Mouse (Mus musculus) layer of hippocampus, adult 18-20 months (tissue): ENCODE measurements around the gene Olfr1045. TPM values are rescaled to one million over a fixed set of nuclear protein-coding genes. Genes with fewer than 3 reads are reported as not detected.
"Not testable (repeated sequence)": the region's sequence is repeated elsewhere in the genome, so short reads cannot be mapped to it uniquely, and the experiment has no call there.

Experiments used
- DNase-seq, 2 experiments: peaks; one replicate each; pipeline ENCODE4 v3.0.0; 2022; ENCODE audit warnings: low spot score in 2 of 2
- long read RNA-seq: library from polyadenylated mRNA; stranded (forward); transcript quantifications from one replicate; pipeline ENCODE4 v2.0.0, GENCODE M21; 2021
- total RNA-seq, 2 experiments: library from RNA; stranded (reverse); gene quantifications; 2 replicates each; pipeline ENCODE4 v1.2.3; 2021

Gene Olfr1045
- not detected for total RNA-seq
- long read RNA-seq, result 0 reads

DNA sequence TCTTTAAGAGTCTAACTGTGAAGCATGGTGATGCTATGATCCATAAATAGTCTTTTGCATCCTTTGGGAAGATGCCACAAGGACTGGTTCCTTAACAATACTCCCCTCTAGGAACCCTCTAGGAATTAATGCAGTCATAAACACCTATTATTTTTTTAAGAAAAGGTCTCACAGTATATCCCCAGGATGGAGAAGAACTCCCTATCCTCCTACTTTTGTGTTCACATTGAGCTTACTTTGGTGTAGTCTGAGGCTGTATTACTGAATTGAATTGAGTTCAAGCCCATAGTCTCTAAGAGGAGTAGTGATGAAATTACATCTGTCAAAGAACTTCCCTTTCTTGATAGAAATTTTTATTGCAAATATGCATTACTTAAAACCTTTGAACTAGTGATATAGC lies at the start of gene Olfr1045:
Gene Olfr1045 (minus strand): TSS at position 101 of the 400 bp plus-strand sequence.
- DNase-seq, result no peak

DNA sequence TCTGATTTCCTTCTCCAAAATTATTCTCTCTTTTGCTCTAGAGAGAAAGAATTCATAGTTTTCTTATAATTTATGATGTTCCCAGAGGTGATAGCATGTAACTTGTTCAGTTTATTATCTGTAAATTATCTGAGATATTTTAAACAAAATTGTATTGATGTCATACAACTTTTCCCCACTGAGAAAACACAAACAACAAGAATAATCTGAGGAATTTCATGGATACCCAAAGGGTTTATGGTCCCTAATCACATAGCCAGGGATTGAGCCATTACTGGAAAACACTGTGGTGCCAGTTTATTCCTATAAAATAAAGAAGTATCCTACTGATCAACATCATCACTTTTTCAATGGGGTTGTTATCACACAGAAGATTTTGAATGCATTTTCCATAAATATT lies 37.4 kb upstream of the Olfr1045 start, which contains the start of gene Olfr1048:
Gene Olfr1048 (minus strand): TSS at position 101 of the 400 bp plus-strand sequence.
- DNase-seq, result no peak

DNA sequence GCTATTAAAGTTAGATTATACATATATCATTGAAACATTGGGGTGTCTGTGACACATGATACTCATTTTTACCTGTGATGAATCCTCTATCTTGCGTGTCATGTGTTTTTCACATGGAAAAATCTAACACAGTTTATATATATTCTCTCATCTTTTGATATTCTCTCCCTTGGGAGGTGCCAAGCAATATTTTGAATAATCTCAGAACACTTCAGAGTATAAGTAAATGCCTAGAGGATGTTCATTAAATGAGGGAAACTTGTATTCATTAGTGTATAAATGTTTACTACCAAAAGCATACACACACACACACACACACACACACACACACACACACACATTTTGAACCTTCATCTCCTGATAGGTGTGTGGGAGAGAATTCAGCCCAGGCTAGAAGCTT lies 28.5 kb upstream of the Olfr1045 start, which contains the start of gene Olfr1047:
Gene Olfr1047 (minus strand): TSS at position 101 of the 400 bp plus-strand sequence.
- DNase-seq, result no peak

DNA sequence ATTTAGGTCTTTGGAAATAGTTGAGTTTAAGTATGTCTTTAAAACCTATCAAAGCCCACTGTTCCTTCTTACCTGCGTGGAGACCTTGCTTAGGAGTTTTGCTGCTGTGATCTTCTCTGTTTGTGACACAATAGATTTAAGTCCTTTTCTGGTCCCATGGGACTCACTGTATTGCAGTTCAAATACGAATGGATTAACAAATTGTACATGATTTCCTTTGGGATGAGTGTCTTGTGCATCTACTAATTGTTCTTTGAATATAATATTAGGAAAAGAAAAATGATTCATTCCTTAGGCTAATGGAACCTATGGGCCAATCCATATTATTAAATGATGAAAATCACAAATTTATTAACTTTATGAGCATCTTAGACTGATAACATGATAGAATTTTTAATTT lies 16.4 kb upstream of the Olfr1045 start, which contains the start of gene Olfr1046:
Gene Olfr1046 (minus strand): TSS at position 101 of the 400 bp plus-strand sequence.
- DNase-seq, result no peak

DNA sequence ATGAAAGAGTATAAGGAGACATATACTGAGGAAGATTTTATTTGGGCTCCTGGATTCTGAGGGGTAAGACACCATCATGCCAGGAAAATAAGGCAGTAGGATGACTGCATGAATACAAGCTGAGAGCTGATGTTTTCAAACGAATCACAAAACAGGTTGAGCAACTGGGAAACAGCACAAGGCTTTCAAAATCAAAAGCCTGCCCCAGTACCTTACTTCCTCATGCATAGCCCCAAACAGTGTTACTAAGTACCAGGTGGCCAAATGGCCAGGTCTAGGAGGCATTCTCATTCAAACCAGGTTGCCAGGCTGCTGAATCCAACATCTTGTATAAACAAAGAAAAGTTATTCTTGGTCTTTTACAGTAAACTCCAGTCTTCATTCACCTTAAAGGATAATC lies 6.9 kb downstream of the Olfr1045 start:
- no peak for DNase-seq

DNA sequence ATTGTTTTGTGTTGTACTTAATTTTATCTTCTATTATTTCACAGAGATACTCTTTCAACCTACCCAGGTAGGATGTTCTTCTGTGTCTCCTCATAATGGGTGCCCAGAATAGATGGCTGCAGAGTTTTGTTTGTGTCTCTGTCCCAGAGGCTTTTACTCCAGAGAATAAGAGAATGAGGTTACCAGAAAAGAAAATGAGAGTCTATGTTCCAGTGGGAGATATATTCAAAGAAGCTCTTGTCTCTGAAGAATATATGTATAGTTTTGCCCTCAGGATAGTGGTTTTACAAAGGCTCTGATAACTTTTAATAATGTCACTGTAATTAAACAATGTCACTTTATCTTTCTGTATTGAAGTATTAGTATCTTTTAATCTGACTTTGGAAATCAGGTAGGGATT lies 17.2 kb downstream of the Olfr1045 start, which contains the start of gene Olfr52:
Gene Olfr52 (minus strand): TSS at position 101 of the 400 bp plus-strand sequence.
- DNase-seq, result no peak

DNA sequence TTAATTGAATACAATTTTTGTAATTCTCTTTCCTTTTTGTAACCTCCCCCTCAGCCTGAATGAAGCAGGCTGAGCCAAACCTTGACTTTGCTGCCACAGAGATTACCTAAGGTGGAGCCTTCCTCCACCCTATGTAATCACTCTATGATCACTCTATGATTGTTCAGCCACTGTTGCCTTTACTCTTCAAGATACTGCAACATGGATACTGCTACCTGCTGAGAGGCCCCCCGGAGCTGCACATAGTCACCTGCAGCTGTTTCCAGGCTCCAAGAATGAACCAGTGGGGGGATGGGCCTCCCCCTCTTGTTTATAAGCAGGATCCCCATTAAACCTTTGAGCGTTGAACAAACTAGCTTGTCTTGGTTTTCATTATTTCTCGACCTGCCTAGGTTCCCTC lies 22.9 kb downstream of the Olfr1045 start:
- no peak for DNase-seq

DNA sequence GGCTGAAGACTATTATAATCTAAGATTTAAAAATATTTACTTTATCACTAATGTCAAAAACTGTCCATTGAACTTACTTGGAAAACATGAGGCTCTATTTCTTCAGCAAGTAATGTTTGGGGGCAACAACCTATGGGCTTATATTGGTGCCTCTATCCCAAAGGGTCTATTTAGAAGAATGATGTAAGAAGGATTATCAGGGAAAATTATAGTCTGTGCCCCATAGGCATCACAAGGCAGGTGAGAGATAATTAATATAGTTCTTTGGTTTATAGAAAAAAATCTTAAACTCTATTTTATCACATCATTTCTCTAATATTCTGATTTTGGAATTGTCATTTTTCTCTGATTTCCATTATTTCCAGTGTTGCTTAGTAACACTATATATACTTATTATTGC lies 25.1 kb downstream of the Olfr1045 start, which contains the start of gene Olfr1044:
Gene Olfr1044 (minus strand): TSS at position 101 of the 400 bp plus-strand sequence.
- DNase-seq, result no peak

DNA sequence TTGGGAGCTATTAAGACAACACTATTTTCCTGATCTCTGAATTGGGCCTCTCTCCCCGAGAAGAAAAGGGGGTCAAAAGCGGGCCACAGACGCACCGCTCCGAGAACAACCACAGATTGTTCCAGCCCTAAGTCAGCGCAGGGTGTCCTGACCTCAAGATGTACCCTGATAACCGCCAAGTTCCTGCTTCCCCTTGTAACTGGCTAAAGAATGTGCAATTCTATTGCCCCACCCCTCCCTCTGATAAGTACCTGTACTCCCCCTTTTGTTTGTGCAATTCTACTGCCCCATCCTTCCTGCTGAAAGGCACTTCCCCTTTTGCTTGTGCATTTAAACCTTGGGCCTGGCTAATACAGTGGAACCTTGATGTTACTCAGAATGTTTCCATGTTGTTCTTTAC lies 27.4 kb downstream of the Olfr1045 start:
- DNase-seq, result not testable (repeated sequence)

DNA sequence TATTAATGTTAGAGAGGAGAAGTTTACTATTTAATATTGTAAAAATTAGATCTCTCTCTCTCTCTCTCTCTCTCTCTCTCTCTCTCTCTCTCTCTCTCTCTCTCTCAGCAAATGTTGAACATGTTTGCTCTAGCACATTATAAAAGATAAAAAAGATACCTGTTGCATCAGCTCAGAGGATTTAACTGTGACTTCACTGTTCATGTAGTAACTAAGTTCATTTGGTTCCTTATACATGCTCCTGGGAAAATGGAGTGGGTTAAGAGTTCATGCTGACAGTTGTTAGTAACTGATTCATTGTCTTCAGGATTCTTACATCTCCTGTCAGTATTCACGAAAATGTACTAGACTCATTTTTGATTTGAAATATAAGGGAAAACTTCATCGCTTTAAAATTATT lies 35.4 kb downstream of the Olfr1045 start, which contains the start of gene Olfr1043:
Gene Olfr1043 (minus strand): TSS at position 101 of the 400 bp plus-strand sequence.
- no peak for DNase-seq

DNA sequence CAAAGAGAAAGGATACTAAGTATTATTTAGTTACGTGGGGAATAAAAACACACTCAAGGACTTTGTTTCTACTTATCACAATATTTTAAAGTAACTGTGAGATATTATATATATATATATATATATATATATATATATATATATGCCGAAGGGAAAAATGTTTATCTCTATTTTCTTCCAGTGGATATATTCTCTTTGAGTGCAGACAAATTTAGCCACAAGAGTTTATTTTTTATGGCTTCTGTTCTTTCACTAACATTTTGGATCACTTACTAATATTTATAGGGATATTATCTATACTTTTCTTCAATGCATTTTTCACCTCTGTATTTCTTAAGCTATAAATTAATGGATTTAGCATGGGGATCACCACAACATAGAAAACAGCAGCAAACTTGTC lies 41.1 kb downstream of the Olfr1045 start, which contains the start of gene Olfr1042:
Gene Olfr1042 (minus strand): TSS at position 101 of the 400 bp plus-strand sequence.
- DNase-seq, result no peak

DNA sequence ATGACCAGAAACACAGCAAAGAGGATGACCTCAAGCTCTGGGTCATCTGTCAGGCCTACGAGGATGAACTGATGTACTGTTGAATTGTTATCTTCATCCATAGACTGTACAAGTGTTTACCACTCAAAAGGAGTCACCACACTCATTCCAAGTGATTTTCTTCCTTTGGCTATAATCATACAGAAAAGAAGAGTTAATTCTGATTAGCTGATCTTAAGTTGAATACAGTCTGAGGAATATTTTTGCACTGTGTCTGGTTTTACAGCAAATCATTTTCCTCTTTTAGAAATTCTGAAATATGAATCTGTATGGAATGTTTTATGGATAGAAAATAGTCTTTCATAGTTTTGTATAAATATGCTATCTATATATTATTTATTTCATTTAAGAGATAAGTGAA lies 56.2 kb downstream of the Olfr1045 start, which contains the start of gene Olfr1040:
Gene Olfr1040 (minus strand): TSS at position 101 of the 400 bp plus-strand sequence.
- DNase-seq, result no peak

Other genes starting within 250 kb of the Olfr1045 start
- gene Olfr1029, start 229.1 kb downstream of the Olfr1045 start, total RNA-seq, result not detected
- gene Olfr1030, start 223.7 kb downstream of the Olfr1045 start, total RNA-seq, result not detected
- not detected for gene Olfr1031, start 212.7 kb downstream of the Olfr1045 start, total RNA-seq
- gene Olfr1032, start 197.5 kb downstream of the Olfr1045 start, total RNA-seq, result not detected
- not detected for gene Olfr1033, start 182.4 kb downstream of the Olfr1045 start, total RNA-seq
- not detected for gene Olfr1034, start 157.1 kb downstream of the Olfr1045 start, total RNA-seq
- gene Olfr1036, start 129.0 kb downstream of the Olfr1045 start, total RNA-seq, result not detected
- gene Olfr1037, start 115.6 kb downstream of the Olfr1045 start, total RNA-seq, result not detected
- gene Olfr1039, start 67.1 kb downstream of the Olfr1045 start, total RNA-seq, result not detected
- not detected for gene Olfr1040, start 56.3 kb downstream of the Olfr1045 start, total RNA-seq
- gene Olfr1042, start 41.2 kb downstream of the Olfr1045 start, total RNA-seq, result not detected
- not detected for gene Olfr1043, start 35.5 kb downstream of the Olfr1045 start, total RNA-seq
- gene Olfr1044, start 25.2 kb downstream of the Olfr1045 start, total RNA-seq, result not detected
- gene Olfr52, start 17.3 kb downstream of the Olfr1045 start, total RNA-seq, result not detected
- not detected for gene Olfr1046, start 16.3 kb upstream of the Olfr1045 start, total RNA-seq
- not detected for gene Olfr1047, start 28.4 kb upstream of the Olfr1045 start, total RNA-seq
- not detected for gene Olfr1048, start 37.3 kb upstream of the Olfr1045 start, total RNA-seq
- gene Olfr1049, start 55.3 kb upstream of the Olfr1045 start, total RNA-seq, result not detected
- not detected for gene Olfr1051, start 76.1 kb upstream of the Olfr1045 start, total RNA-seq
- not detected for gene Olfr1052, start 89.4 kb upstream of the Olfr1045 start, total RNA-seq
- gene Olfr1053, start 112.3 kb upstream of the Olfr1045 start, total RNA-seq, result not detected
- gene Olfr1054, start 132.4 kb upstream of the Olfr1045 start, total RNA-seq, result not detected
- gene Olfr1055, start 147.3 kb upstream of the Olfr1045 start, total RNA-seq, result not detected
- not detected for gene Olfr1056, start 159.5 kb upstream of the Olfr1045 start, total RNA-seq
- gene Olfr1057, start 175.4 kb upstream of the Olfr1045 start, total RNA-seq, result not detected
- not detected for gene Olfr1058, start 185.6 kb upstream of the Olfr1045 start, total RNA-seq
- not detected for gene Olfr1061, start 211.0 kb upstream of the Olfr1045 start, total RNA-seq
- gene Olfr1062, start 223.7 kb upstream of the Olfr1045 start, total RNA-seq, result not detected
- gene Olfr1065, start 247.6 kb upstream of the Olfr1045 start, total RNA-seq, result not detected